Mouse (Mus musculus): ENCODE data around the gene Crat. TPM values are rescaled to one million over a fixed set of nuclear protein-coding genes. Genes with fewer than 3 reads are reported as not detected.
A peak's percentile ranks its signal among the peaks of the same experiment; 100 is the strongest.

The Crat gene
- polyA plus RNA-seq, 1 experiment from 2014 or later: 26.0 TPM

GRCm38 (mm10) chr2:30453570-30453969 is 38.0 kb upstream of the Crat start:
- Histone ChIP-seq H3K27ac (ENCODE audit: low read length) (no peak overlapping the region), H3K36me3 (ENCODE audit: control insufficient read depth, insufficient read depth, low read length) (peaks cover 2% of the 10 kb centered on the region; the same call in 1 of the 2 replicates), H3K9ac (ENCODE audit: low read depth, low read length) (0 out of 2 replicates have a peak overlapping the region, but pooled peaks have one; percentile 2), H3K4me1 (ENCODE audit: control insufficient read depth, insufficient read depth, low read length) (no peaks in the 10 kb centered on the region), H3K27me3 (ENCODE audit: control insufficient read depth, insufficient read depth, low read depth, low read length) (no peaks in the 10 kb centered on the region), H3K4me3 (ENCODE audit: low read depth, low read length) (no peak overlapping the region), H3K9me3 (replicated peaks; ENCODE audit: control insufficient read depth, low read length, poor library complexity, severe bottlenecking) (no peaks in the 10 kb centered on the region), H3K4me2 (ENCODE audit: low read length) (no peak overlapping the region)
- WGBS: 83% methylated on average over 3 of the region's 3 CpGs
- ATAC-seq: no peak

GRCm38 (mm10) chr2:30451525-30451924 is 35.9 kb upstream of the Crat start:
- peaks cover 2% of the 10 kb centered on the region; the same call in 1 of the 2 replicates for H3K36me3 ChIP-seq (ENCODE audit: control insufficient read depth, insufficient read depth, low read length)
- no peaks in the 10 kb centered on the region for H3K27me3 ChIP-seq (ENCODE audit: control insufficient read depth, insufficient read depth, low read depth, low read length)
- no peak for ATAC-seq
- H3K27ac ChIP-seq (ENCODE audit: low read length): no peak overlapping the region
- 90% methylated on average over 3 of the region's 3 CpGs for WGBS
- no peaks in the 10 kb centered on the region for H3K4me1 ChIP-seq (ENCODE audit: control insufficient read depth, insufficient read depth, low read length)
- no peak overlapping the region for H3K4me2 ChIP-seq (ENCODE audit: low read length)
- H3K9me3 ChIP-seq (replicated peaks; ENCODE audit: control insufficient read depth, low read length, poor library complexity, severe bottlenecking): no peaks in the 10 kb centered on the region
- no peak overlapping the region for H3K4me3 ChIP-seq (ENCODE audit: low read depth, low read length)
- no peak overlapping the region for H3K9ac ChIP-seq (ENCODE audit: low read depth, low read length)

GRCm38 (mm10) chr2:30450530-30450929 is 34.9 kb upstream of the Crat start:
- 76% methylated on average over 1 of the region's 1 CpGs for WGBS
- Histone ChIP-seq H3K4me3 (ENCODE audit: low read depth, low read length) (no peak overlapping the region), H3K4me2 (ENCODE audit: low read length) (no peak overlapping the region), H3K9ac (ENCODE audit: low read depth, low read length) (no peak overlapping the region), H3K9me3 (replicated peaks; ENCODE audit: control insufficient read depth, low read length, poor library complexity, severe bottlenecking) (no peaks in the 10 kb centered on the region), H3K27me3 (ENCODE audit: control insufficient read depth, insufficient read depth, low read depth, low read length) (no peaks in the 10 kb centered on the region), H3K4me1 (ENCODE audit: control insufficient read depth, insufficient read depth, low read length) (no peaks in the 10 kb centered on the region), H3K36me3 (ENCODE audit: control insufficient read depth, insufficient read depth, low read length) (peaks cover 2% of the 10 kb centered on the region; the same call in 1 of the 2 replicates), H3K27ac (ENCODE audit: low read length) (no peak overlapping the region)
- ATAC-seq: no peak

- Histone ChIP-seq H3K4me1 (ENCODE audit: control insufficient read depth, insufficient read depth, low read length) (0 out of 2 replicates have a peak, but pooled peaks cover under 1% of the 10 kb centered on the region), H3K27me3 (ENCODE audit: control insufficient read depth, insufficient read depth, low read depth, low read length) (no peaks in the 10 kb centered on the region), H3K9ac (ENCODE audit: low read depth, low read length) (no peak overlapping the region), H3K4me2 (ENCODE audit: low read length) (no peak overlapping the region), H3K4me3 (ENCODE audit: low read depth, low read length) (no peak overlapping the region), H3K36me3 (ENCODE audit: control insufficient read depth, insufficient read depth, low read length) (peaks cover 3% of the 10 kb centered on the region), H3K9me3 (replicated peaks; ENCODE audit: control insufficient read depth, low read length, poor library complexity, severe bottlenecking) (no peaks in the 10 kb centered on the region), H3K27ac (ENCODE audit: low read length) (no peak overlapping the region)
- 91% methylated on average over 7 of the region's 7 CpGs for WGBS
- no peak for ATAC-seq
These were observed 32.8 kb upstream of the Crat start for GRCm38 (mm10) chr2:30448371-30448770.

GRCm38 (mm10) chr2:30446891-30447826 is 31.5 kb upstream of the Crat start:
- no peak overlapping the region for H3K4me2 ChIP-seq (ENCODE audit: low read length)
- H3K36me3 ChIP-seq (ENCODE audit: control insufficient read depth, insufficient read depth, low read length): peaks cover 6% of the 10 kb centered on the region
- no peak overlapping the region for H3K9ac ChIP-seq (ENCODE audit: low read depth, low read length)
- H3K4me1 ChIP-seq (ENCODE audit: control insufficient read depth, insufficient read depth, low read length): peaks cover 13% of the 10 kb centered on the region
- no peaks in the 10 kb centered on the region for H3K27me3 ChIP-seq (ENCODE audit: control insufficient read depth, insufficient read depth, low read depth, low read length)
- no peaks in the 10 kb centered on the region for H3K9me3 ChIP-seq (replicated peaks; ENCODE audit: control insufficient read depth, low read length, poor library complexity, severe bottlenecking)
- no peak overlapping the region for H3K4me3 ChIP-seq (ENCODE audit: low read depth, low read length)
- no peak for ATAC-seq
- H3K27ac ChIP-seq (ENCODE audit: low read length): no peak overlapping the region
- WGBS: 86% methylated on average over 10 of the region's 10 CpGs

GRCm38 (mm10) chr2:30445312-30445711 is 29.7 kb upstream of the Crat start:
- no peak overlapping the region for H3K4me3 ChIP-seq (ENCODE audit: low read depth, low read length)
- no peaks in the 10 kb centered on the region for H3K27me3 ChIP-seq (ENCODE audit: control insufficient read depth, insufficient read depth, low read depth, low read length)
- H3K4me2 ChIP-seq (ENCODE audit: low read length): no peak overlapping the region
- H3K36me3 ChIP-seq (ENCODE audit: control insufficient read depth, insufficient read depth, low read length): peaks cover 4% of the 10 kb centered on the region
- H3K9me3 ChIP-seq (replicated peaks; ENCODE audit: control insufficient read depth, low read length, poor library complexity, severe bottlenecking): no peaks in the 10 kb centered on the region
- H3K4me1 ChIP-seq (ENCODE audit: control insufficient read depth, insufficient read depth, low read length): peaks cover 31% of the 10 kb centered on the region
- H3K27ac ChIP-seq (ENCODE audit: low read length): no peak overlapping the region
- 34% methylated on average over 2 of the region's 2 CpGs for WGBS
- ATAC-seq: no peak
- no peak overlapping the region for H3K9ac ChIP-seq (ENCODE audit: low read depth, low read length)

GRCm38 (mm10) chr2:30444450-30444849 is 28.8 kb upstream of the Crat start:
- H3K27me3 ChIP-seq (ENCODE audit: control insufficient read depth, insufficient read depth, low read depth, low read length): no peaks in the 10 kb centered on the region
- H3K9ac ChIP-seq (ENCODE audit: low read depth, low read length): no peak overlapping the region
- no peak overlapping the region for H3K27ac ChIP-seq (ENCODE audit: low read length)
- H3K36me3 ChIP-seq (ENCODE audit: control insufficient read depth, insufficient read depth, low read length): peaks cover 8% of the 10 kb centered on the region
- ATAC-seq: no peak
- H3K9me3 ChIP-seq (replicated peaks; ENCODE audit: control insufficient read depth, low read length, poor library complexity, severe bottlenecking): no peaks in the 10 kb centered on the region
- H3K4me3 ChIP-seq (ENCODE audit: low read depth, low read length): no peak overlapping the region
- H3K4me2 ChIP-seq (ENCODE audit: low read length): no peak overlapping the region
- peaks cover 31% of the 10 kb centered on the region for H3K4me1 ChIP-seq (ENCODE audit: control insufficient read depth, insufficient read depth, low read length)

GRCm38 (mm10) chr2:30444006-30444405 is 28.4 kb upstream of the Crat start:
- H3K27ac ChIP-seq (ENCODE audit: low read length): no peak overlapping the region
- H3K27me3 ChIP-seq (ENCODE audit: control insufficient read depth, insufficient read depth, low read depth, low read length): no peaks in the 10 kb centered on the region
- no peak overlapping the region for H3K4me2 ChIP-seq (ENCODE audit: low read length)
- no peak for ATAC-seq
- WGBS: 86% methylated on average over 5 of the region's 5 CpGs
- no peaks in the 10 kb centered on the region for H3K9me3 ChIP-seq (replicated peaks; ENCODE audit: control insufficient read depth, low read length, poor library complexity, severe bottlenecking)
- H3K4me1 ChIP-seq (ENCODE audit: control insufficient read depth, insufficient read depth, low read length): peaks cover 31% of the 10 kb centered on the region
- H3K9ac ChIP-seq (ENCODE audit: low read depth, low read length): no peak overlapping the region
- H3K36me3 ChIP-seq (ENCODE audit: control insufficient read depth, insufficient read depth, low read length): peaks cover 12% of the 10 kb centered on the region
- no peak overlapping the region for H3K4me3 ChIP-seq (ENCODE audit: low read depth, low read length)

- no peak for ATAC-seq
- H3K9ac ChIP-seq (ENCODE audit: low read depth, low read length): peak overlapping the region; percentile 44
- H3K4me1 ChIP-seq (ENCODE audit: control insufficient read depth, insufficient read depth, low read length): peaks cover 31% of the 10 kb centered on the region
- no peak overlapping the region for H3K4me2 ChIP-seq (ENCODE audit: low read length)
- peak overlapping the region; percentile 91 for H3K27ac ChIP-seq (ENCODE audit: low read length)
- H3K27me3 ChIP-seq (ENCODE audit: control insufficient read depth, insufficient read depth, low read depth, low read length): no peaks in the 10 kb centered on the region
- 62% methylated on average over 4 of the region's 4 CpGs for WGBS
- no peaks in the 10 kb centered on the region for H3K9me3 ChIP-seq (replicated peaks; ENCODE audit: control insufficient read depth, low read length, poor library complexity, severe bottlenecking)
- H3K4me3 ChIP-seq (ENCODE audit: low read depth, low read length): no peak overlapping the region
- peaks cover 17% of the 10 kb centered on the region for H3K36me3 ChIP-seq (ENCODE audit: control insufficient read depth, insufficient read depth, low read length)
These were observed 27.7 kb upstream of the Crat start for GRCm38 (mm10) chr2:30443281-30443680.
